Mouse (Mus musculus): ENCODE results near the gene Rfx6. TPM values are rescaled to one million over a fixed set of nuclear protein-coding genes. Genes with fewer than 3 reads are reported as not detected.

The Rfx6 gene
- not detected in 2 replicates for polyA plus RNA-seq (2012; ENCODE audit: insufficient read depth, insufficient read length, low replicate concordance, missing spikeins)

DNA sequence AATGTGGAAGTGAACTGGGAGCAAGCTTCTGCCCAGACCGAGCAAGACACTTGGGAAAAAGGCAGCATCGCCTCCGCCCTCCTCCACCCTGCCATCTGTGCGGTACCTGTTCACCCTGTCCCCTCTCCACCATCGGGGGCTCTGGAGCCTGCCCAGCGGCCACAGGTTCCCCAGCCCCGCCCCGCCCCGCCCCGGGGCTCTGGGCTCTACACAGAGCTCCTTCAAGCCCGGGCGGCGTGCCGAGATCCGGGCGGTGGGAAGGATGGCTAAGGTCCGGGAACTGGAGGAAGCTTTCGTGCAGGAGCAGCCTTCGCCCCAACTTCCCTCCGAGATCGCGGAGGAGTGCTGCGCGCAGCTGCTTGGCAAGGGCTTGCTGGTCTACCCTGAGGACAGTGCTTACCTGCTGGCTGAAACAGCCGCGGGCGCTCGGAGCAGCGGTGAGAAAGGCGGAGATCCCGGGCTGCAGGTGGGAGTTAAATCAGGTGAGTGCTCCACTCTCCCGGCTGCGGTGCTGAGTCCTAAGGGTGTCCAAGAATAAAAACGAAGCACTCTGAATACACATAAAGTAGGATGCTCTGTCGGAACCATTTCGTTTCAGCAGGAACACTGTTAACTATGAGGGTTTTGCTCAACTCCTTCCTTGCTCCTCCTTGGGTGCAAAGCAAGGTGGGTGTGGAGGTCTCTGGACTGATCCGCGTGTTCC lies at the start of gene Rfx6:
Gene Rfx6 (plus strand): TSS at position 209 of the 703 bp plus-strand sequence.
- no peak for TF ChIP-seq CTCF (IDR thresholded peaks at IDR 0.05; ENCODE audit: insufficient read depth, low read depth, low read length)
- TF ChIP-seq POLR2A (IDR thresholded peaks at IDR 0.05; ENCODE audit: insufficient read depth, low read depth, low read length), result no peak
- WGBS, result 1% methylated on average over 38 of the region's 38 CpGs

DNA sequence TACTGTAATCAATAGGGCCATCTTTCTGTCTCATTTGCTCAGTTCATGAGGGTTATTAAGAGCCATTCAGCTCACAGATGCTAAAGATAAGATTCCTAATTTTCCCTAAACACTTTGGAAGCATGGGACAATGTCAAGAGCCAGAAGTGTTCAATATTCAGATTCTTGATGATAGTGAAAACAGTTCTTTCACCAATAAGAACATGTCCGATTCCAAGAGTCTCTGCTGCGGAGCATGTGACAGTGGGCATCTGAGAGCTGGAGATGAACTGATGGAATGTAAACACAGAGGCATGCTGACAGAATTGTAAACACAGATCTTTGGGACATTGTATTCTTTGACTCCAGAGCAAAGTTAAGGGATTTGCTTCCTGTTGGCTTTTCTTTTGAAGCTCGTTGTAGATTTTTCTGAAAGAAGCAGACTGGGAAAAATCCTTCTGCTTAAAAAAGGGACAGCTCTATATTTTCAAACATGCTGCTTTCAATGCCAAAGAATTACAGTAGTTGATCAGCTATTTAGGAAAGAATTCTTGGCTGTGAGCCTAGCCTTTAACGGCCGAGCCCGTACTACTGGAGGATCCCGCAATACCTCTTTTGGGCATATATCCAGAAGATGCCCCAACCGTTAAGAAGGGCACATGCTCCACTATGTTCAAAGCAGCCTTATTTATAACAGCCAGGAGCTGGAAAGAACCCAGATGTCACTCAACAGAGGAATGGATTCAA lies 46.0 kb upstream of the Rfx6 start, which contains the start of gene Gprc6a:
Gene Gprc6a (minus strand): TSS at position 51 of the 726 bp plus-strand sequence.
- TF ChIP-seq CTCF (IDR thresholded peaks at IDR 0.05; ENCODE audit: insufficient read depth, low read depth, low read length), result no peak
- WGBS, result 39% methylated on average over 8 of the region's 8 CpGs
- no peak within 1 kb of the TSS for H3K4me3 ChIP-seq (ENCODE audit: insufficient read depth, low read depth, low read length)

More for the DNA sequence above, at the start of gene Rfx6:
- peak within 1 kb of the TSS; percentile 30 for H3K4me3 ChIP-seq (ENCODE audit: insufficient read depth, low read depth, low read length)
- no peak within 1 kb of the TSS for H3K27ac ChIP-seq (ENCODE audit: insufficient read depth, low read depth, low read length)
- peaks cover 10% of the 10 kb centered on the region for H3K4me1 ChIP-seq (ENCODE audit: control insufficient read depth, insufficient read depth, low read length)

DNA sequence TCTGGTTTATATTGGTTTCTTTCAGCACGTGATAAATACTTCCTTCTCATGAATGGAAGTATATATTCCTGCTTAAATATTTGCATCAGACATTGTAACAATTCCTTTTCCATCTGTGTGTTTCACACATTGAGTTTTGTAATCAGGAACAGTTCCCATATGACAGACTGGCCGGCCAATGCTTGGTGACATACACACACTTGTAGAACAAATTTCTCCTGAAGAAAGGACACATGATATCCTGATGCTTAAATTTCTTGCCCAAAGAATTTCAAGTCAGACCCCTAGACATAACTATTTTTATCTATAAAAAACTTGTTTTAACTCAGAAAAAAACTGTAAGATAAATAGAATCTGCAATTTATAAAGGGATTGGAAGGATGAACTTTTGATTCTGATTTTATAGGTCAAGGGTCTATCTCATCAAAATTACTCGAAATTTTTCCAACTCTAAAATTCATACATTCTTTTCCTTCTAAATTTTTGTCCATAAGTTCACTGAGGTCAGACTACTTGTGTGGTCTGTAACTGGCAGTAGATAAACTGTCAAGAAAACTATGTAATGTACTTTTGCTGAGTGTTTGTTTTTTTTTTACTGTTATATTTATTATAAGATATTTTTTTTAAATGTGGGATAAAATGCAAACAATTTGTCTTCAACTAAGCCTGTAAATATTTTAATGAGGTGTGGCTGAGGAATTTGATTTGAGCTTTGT lies 27.9 kb upstream of the Rfx6 start:
- H3K4me1 ChIP-seq (ENCODE audit: control insufficient read depth, insufficient read depth, low read length), result no peaks in the 10 kb centered on the region
- H3K4me3 ChIP-seq (ENCODE audit: insufficient read depth, low read depth, low read length), result no peak overlapping the region
- H3K27ac ChIP-seq (ENCODE audit: insufficient read depth, low read depth, low read length), result no peak overlapping the region
- TF ChIP-seq CTCF (IDR thresholded peaks at IDR 0.05; ENCODE audit: insufficient read depth, low read depth, low read length), result no peak
- no peak for TF ChIP-seq POLR2A (IDR thresholded peaks at IDR 0.05; ENCODE audit: insufficient read depth, low read depth, low read length)
- 73% methylated on average over 3 of the region's 3 CpGs for WGBS

More for the DNA sequence above, 46.0 kb upstream of the Rfx6 start, which contains the start of gene Gprc6a:
- H3K27ac ChIP-seq (ENCODE audit: insufficient read depth, low read depth, low read length), result no peak within 1 kb of the TSS
- no peaks in the 10 kb centered on the region for H3K4me1 ChIP-seq (ENCODE audit: control insufficient read depth, insufficient read depth, low read length)

DNA sequence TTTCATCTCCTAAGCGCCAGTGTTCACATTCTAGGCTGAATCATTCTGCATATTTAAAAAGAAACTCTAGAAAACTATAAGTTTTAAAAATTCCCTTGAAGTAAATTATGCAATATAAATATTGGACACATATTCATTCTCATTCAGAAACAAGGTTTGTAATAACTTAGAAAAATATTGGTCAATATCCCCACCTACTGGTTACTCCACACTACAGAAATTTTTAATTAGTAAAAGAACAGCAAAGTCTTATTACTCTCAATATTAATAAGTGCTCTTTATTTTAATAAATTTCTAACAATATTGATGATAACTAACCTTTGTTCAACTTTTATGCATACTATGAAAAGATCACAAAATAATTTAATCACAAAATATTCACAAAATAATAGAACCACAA lies 20.2 kb upstream of the Rfx6 start:
- Histone ChIP-seq H3K4me1 (ENCODE audit: control insufficient read depth, insufficient read depth, low read length) (no peaks in the 10 kb centered on the region), H3K27ac (ENCODE audit: insufficient read depth, low read depth, low read length) (no peak overlapping the region), H3K4me3 (ENCODE audit: insufficient read depth, low read depth, low read length) (no peak overlapping the region)
- WGBS, result 79% methylated on average over 1 of the region's 1 CpGs
- TF ChIP-seq CTCF (IDR thresholded peaks at IDR 0.05; ENCODE audit: insufficient read depth, low read depth, low read length) (no peak), POLR2A (IDR thresholded peaks at IDR 0.05; ENCODE audit: insufficient read depth, low read depth, low read length) (no peak)

DNA sequence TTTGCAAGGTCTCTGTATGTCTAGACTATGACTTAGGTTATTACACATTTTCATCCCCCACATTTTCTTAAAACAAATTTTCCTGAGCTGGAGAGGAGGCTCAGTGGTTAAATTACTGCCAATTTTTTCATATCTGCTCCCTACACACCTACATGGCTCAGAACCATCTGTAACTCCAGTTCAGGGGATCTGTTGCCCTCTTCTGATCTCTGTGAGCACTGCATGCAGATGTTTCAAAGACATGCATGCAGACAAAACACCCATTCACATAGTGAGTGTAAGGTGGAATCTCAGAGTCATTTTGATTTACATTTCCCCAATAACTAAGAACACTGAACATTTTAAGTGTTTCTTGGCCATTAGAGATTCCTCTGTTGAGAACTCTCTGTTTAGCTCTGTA lies 8.2 kb upstream of the Rfx6 start:
- TF ChIP-seq CTCF (IDR thresholded peaks at IDR 0.05; ENCODE audit: insufficient read depth, low read depth, low read length) (no peak), POLR2A (IDR thresholded peaks at IDR 0.05; ENCODE audit: insufficient read depth, low read depth, low read length) (no peak)
- Histone ChIP-seq H3K4me3 (ENCODE audit: insufficient read depth, low read depth, low read length) (no peak overlapping the region), H3K27ac (ENCODE audit: insufficient read depth, low read depth, low read length) (no peak overlapping the region), H3K4me1 (ENCODE audit: control insufficient read depth, insufficient read depth, low read length) (no peaks in the 10 kb centered on the region)

DNA sequence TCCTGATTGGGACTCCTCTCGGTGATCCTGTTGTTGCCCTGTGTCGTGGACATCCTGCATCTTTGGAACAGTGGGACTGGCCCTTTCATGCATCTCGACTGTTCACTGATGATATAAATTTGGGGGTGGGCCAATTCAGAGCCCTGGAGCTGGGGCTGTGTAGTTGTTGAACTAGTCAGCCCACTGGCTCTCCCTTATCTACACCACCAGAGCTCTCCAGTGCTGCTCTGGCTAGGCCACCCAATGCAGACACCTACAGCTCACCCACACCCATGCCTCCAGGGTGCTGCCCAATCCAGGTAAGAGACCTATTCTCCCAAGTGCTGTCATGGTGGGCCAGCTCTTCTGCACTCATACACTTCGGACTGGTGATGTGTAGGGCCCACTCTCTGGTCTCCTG lies 6.0 kb upstream of the Rfx6 start:
- no peak for TF ChIP-seq POLR2A (IDR thresholded peaks at IDR 0.05; ENCODE audit: insufficient read depth, low read depth, low read length)
- TF ChIP-seq CTCF (IDR thresholded peaks at IDR 0.05; ENCODE audit: insufficient read depth, low read depth, low read length), result no peak
- H3K4me3 ChIP-seq (ENCODE audit: insufficient read depth, low read depth, low read length), result no peak overlapping the region
- no peaks in the 10 kb centered on the region for H3K4me1 ChIP-seq (ENCODE audit: control insufficient read depth, insufficient read depth, low read length)
- H3K27ac ChIP-seq (ENCODE audit: insufficient read depth, low read depth, low read length), result no peak overlapping the region
- WGBS, result 83% methylated on average over 4 of the region's 4 CpGs

DNA sequence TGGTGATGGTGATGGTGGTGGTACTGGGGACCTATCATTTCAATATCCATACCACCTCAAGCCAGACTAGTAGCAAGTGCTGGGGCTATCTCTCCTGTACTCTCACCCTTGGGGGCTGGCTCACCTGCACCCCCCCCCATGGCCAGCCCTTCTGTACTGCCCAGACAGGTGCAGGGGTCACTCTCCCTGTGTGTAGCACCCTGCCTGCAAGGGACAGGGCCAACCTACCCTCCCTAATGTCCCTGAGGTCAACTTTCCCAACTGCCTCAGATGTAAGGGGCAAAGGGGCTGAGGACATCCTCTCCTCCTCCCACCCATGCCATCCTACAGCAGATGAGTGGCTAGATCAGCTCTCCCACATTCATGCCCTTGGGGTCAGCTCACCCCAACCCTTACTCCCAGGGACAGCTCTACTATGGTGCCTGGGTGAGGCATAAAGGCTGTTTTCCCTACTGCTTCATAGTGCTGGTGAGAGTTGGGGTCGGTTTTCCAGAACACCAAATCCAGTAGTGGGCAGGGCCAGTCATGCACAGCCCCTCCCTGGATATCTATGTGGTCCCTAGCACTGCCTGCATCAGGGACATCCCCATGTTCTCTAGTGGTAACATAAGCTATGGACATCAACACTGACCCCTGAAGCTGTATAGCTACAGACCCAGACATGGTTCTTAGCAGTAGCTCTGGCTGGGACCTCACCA lies 5.3 kb upstream of the Rfx6 start:
- Histone ChIP-seq H3K27ac (ENCODE audit: insufficient read depth, low read depth, low read length) (no peak overlapping the region), H3K4me3 (ENCODE audit: insufficient read depth, low read depth, low read length) (no peak overlapping the region), H3K4me1 (ENCODE audit: control insufficient read depth, insufficient read depth, low read length) (no peaks in the 10 kb centered on the region)
- TF ChIP-seq CTCF (IDR thresholded peaks at IDR 0.05; ENCODE audit: insufficient read depth, low read depth, low read length) (no peak), POLR2A (IDR thresholded peaks at IDR 0.05; ENCODE audit: insufficient read depth, low read depth, low read length) (no peak)
- 62% methylated on average over 1 of the region's 1 CpGs for WGBS

DNA sequence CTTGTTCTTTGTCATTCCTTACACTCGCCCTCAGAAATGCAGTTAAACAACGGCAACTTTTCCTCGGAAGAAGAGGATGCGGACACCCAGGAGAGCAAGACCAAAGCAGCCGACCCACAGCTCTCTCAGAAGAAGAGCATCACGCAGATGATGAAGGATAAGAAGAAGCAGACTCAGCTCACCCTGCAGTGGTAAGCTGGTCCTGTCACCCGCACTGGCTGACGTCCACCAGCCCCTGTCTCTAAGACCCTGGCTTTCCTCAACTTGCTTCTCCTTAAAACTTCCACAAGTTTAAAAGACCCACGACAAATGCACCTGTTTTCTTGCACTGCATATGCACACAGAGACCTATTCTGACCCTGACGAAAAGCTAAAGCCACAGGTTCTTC lies 689 bp downstream of the Rfx6 start:
- TF ChIP-seq POLR2A (IDR thresholded peaks at IDR 0.05; ENCODE audit: insufficient read depth, low read depth, low read length) (no peak), CTCF (IDR thresholded peaks at IDR 0.05; ENCODE audit: insufficient read depth, low read depth, low read length) (no peak)
- Histone ChIP-seq H3K4me1 (ENCODE audit: control insufficient read depth, insufficient read depth, low read length) (peaks cover 10% of the 10 kb centered on the region), H3K27ac (ENCODE audit: insufficient read depth, low read depth, low read length) (no peak overlapping the region), H3K4me3 (ENCODE audit: insufficient read depth, low read depth, low read length) (no peak overlapping the region)
- 11% methylated on average over 10 of the region's 10 CpGs for whole genome bisulfite sequencing

Measured in olfactory bulb, adult 2 months (tissue).